Comparison of ENCODE assay signal across 21 mouse cellular contexts in genomic region chr3:69225019-69225418, GRCm38 (mm10). TPM values are rescaled to one million over a fixed set of nuclear protein-coding genes. Genes with fewer than 3 reads are reported as not detected.
"Had no signal": no experiment of that assay in that cellular context is flagged by ENCODE, and none has a peak within 500 bp of the region (broad histone marks: within the 10 kb centered on the region; RNA-seq: fewer than 3 reads in every experiment).

No protein-coding gene starts in this region.

- H3K27ac ChIP-seq: midbrain, embryonic 10.5 days; midbrain, embryonic 12.5 days; neural tube, embryonic 13.5 days; neural tube, embryonic 15.5 days had no signal

- H3K4me2 ChIP-seq: lung, embryonic 14.5 days; midbrain, embryonic 12.5 days; neural tube, embryonic 13.5 days; neural tube, embryonic 15.5 days had no signal

- H3K9me3 ChIP-seq: midbrain, embryonic 10.5 days; midbrain, embryonic 12.5 days; neural tube, embryonic 13.5 days; neural tube, embryonic 15.5 days had no signal

- H3K4me1 ChIP-seq: midbrain, embryonic 10.5 days; midbrain, embryonic 12.5 days; neural tube, embryonic 13.5 days; neural tube, embryonic 15.5 days had no signal

- H3K36me3 ChIP-seq: midbrain, embryonic 10.5 days; midbrain, embryonic 12.5 days; neural tube, embryonic 13.5 days; neural tube, embryonic 15.5 days had no signal

- H3K4me3 ChIP-seq: midbrain, embryonic 10.5 days; midbrain, embryonic 12.5 days; myocyte; neural tube, embryonic 13.5 days; neural tube, embryonic 15.5 days had no signal

- H3K9ac ChIP-seq: lung, embryonic 14.5 days; midbrain, embryonic 12.5 days; neural tube, embryonic 13.5 days; neural tube, embryonic 15.5 days had no signal

- DNase-seq: lung, embryonic 14.5 days; lung, postnatal 10 days; lung, postnatal 4 days; midbrain, embryonic 14.5 days; retina, postnatal 1 day; right cerebral cortex, adult 18-20 months; right cerebral cortex, postnatal 25 days; right cerebral cortex, postnatal 4 days; spleen, adult 18-20 months; thymus, adult 18-20 months; thymus, postnatal 14 days; thymus, postnatal 36 days had no signal

- ATAC-seq: midbrain, embryonic 16.5 days had no signal

- H3K27me3 ChIP-seq: midbrain, embryonic 12.5 days; neural tube, embryonic 13.5 days; neural tube, embryonic 15.5 days had no signal

RNA-seq across cellular contexts. Expression of gene Arl14, which starts 2.8 kb away (rescaled TPM):
- total RNA-seq: megakaryocyte, adult 5-6 weeks; megakaryocyte-erythroid progenitor cell, adult 5-6 weeks had no signal
- polyA plus RNA-seq: midbrain, embryonic 10.5 days; midbrain, embryonic 12.5 days; midbrain, embryonic 14.5 days; midbrain, embryonic 16.5 days; myocyte; neural tube, embryonic 11.5 days; neural tube, embryonic 13.5 days; neural tube, embryonic 15.5 days had no signal
